Mouse (Mus musculus): ENCODE data around the gene Gtsf2. TPM values are rescaled to one million over a fixed set of nuclear protein-coding genes. Genes with fewer than 3 reads are reported as not detected.
"Not testable (repeated sequence)": the region's sequence is repeated elsewhere in the genome, so short reads cannot be mapped to it uniquely, and the experiment has no call there.

Gtsf2 gene
- polyA plus RNA-seq, 1 experiment from 2014 or later = not detected

DNA sequence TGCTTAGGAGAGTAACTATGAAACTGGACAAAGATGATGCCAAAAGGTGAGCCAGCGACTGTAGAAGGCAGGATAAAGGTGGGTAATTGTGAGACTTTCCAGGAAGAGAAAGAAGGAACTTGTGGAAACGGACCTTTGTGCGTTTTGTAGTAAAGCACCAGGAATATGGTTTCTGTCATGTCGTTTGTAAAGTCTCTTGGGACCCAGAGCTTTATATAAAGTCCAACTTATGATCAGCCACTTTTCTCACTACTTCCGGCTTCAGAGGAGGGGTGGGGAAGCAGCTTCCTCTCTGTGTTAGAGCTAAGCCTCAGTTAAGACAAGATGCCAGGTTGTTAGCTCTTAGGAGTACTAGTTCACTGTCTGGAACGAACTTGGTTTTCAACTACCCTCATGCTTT, 6.2 kb upstream of the Gtsf2 start:
- Histone ChIP-seq H3K27ac (replicated peaks in 1 of 2; ENCODE audit: control insufficient read depth in 1 of 2, insufficient read depth in 1 of 2, low read depth in 2 of 2, low read length in 2 of 2) (no peak overlapping the region), H3K27me3 (ENCODE audit: control insufficient read depth, insufficient read depth, low read length) (no peaks in the 10 kb centered on the region), H3K36me3 (ENCODE audit: control insufficient read depth, insufficient read depth, low read length) (no peaks in the 10 kb centered on the region), H3K9me3 (ENCODE audit: control insufficient read depth, low read length) (no peaks in the 10 kb centered on the region), H3K4me3 (ENCODE audit: control insufficient read depth in 1 of 2, insufficient read depth in 1 of 2, low read depth in 1 of 2, low read length in 2 of 2) (no peak overlapping the region), H3K9ac (ENCODE audit: low read length) (no peak overlapping the region), H3K4me1 (ENCODE audit: control insufficient read depth in 2 of 2, insufficient read depth in 2 of 2, low read length in 2 of 2) (no peaks in the 10 kb centered on the region), H3K4me2 (ENCODE audit: low read length) (no peak overlapping the region)
- ATAC-seq (ENCODE audit: insufficient number of reproducible peaks, insufficient read depth, low FRiP score, low read depth) = no peak
- 80% methylated on average over 6 of the region's 6 CpGs for WGBS

DNA sequence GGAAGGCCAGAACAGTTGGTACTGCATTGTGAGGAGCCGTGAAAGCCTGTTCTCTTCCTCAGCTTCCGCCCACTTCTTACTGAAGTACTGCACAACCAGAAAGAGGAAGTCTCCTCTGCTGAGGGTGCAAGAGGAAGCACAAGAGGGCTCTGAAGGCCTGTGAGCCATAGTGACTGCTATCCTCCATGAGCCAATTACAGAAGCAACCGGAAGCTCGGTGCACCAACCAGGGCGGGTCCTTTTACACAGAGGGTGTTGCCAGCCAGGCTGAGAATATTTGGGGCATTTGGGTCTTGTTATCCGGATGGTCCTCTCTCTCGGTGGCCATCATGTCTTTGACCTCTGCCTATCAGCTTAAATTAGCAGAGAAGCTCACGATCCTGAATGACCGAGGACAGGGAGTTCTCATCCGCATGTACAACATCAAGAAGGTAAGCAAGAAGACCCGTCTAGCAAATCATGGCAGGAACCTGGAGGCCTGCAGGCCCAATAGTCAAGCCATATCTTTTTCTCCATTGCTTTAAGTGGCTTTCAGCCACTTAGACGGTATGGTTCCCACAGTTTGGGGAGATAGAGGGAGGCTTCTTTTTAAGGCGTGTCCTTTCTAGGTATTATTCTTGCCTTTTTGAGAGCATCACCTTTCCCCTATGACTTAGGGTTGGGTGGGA, 5.4 kb upstream of the Gtsf2 start, which contains the start of gene Nckap1l:
Gene Nckap1l, plus strand, starts transcription at position 244 of the 668 bp plus-strand sequence.
- H3K27ac ChIP-seq (replicated peaks in 1 of 2; ENCODE audit: control insufficient read depth in 1 of 2, insufficient read depth in 1 of 2, low read depth in 2 of 2, low read length in 2 of 2) = no peak within 1 kb of the TSS
- no peak within 1 kb of the TSS for H3K4me2 ChIP-seq (ENCODE audit: low read length)
- no peaks in the 10 kb centered on the region for H3K4me1 ChIP-seq (ENCODE audit: control insufficient read depth in 2 of 2, insufficient read depth in 2 of 2, low read length in 2 of 2)
- H3K4me3 ChIP-seq (ENCODE audit: control insufficient read depth in 1 of 2, insufficient read depth in 1 of 2, low read depth in 1 of 2, low read length in 2 of 2) = no peak within 1 kb of the TSS
- no peaks in the 10 kb centered on the region for H3K36me3 ChIP-seq (ENCODE audit: control insufficient read depth, insufficient read depth, low read length)
- no peaks in the 10 kb centered on the region for H3K9me3 ChIP-seq (ENCODE audit: control insufficient read depth, low read length)
- H3K9ac ChIP-seq (ENCODE audit: low read length) = no peak within 1 kb of the TSS
- H3K27me3 ChIP-seq (ENCODE audit: control insufficient read depth, insufficient read depth, low read length) = no peaks in the 10 kb centered on the region
- 73% methylated on average over 13 of the region's 13 CpGs for WGBS
- ATAC-seq (ENCODE audit: insufficient number of reproducible peaks, insufficient read depth, low FRiP score, low read depth) = no peak

DNA sequence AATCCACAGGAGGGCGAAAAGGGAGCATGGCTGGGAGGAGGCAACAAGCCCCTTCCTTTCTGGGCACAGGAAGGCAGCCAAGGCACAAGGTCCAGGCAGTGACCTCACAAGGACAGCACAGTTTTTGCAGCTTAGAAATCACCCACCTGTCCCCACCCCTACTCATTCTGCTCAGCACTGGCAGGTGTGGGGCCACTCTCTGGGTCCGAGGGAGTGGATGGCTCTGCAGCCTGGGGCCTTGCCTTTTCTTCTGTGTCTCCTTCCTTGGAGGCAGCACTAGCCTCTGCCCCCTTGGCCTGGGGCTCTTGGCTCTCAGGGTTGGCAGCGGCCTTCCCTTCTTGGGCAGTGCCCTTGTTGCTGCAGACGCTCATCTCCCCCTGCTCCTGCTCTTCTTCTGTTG, 2.3 kb downstream of the Gtsf2 start:
- H3K9ac ChIP-seq (ENCODE audit: low read length); H3K4me1 ChIP-seq (ENCODE audit: control insufficient read depth in 2 of 2, insufficient read depth in 2 of 2, low read length in 2 of 2); H3K27me3 ChIP-seq (ENCODE audit: control insufficient read depth, insufficient read depth, low read length); H3K4me3 ChIP-seq (ENCODE audit: control insufficient read depth in 1 of 2, insufficient read depth in 1 of 2, low read depth in 1 of 2, low read length in 2 of 2); H3K27ac ChIP-seq (replicated peaks in 1 of 2; ENCODE audit: control insufficient read depth in 1 of 2, insufficient read depth in 1 of 2, low read depth in 2 of 2, low read length in 2 of 2); ATAC-seq (ENCODE audit: insufficient number of reproducible peaks, insufficient read depth, low FRiP score, low read depth); H3K4me2 ChIP-seq (ENCODE audit: low read length); H3K36me3 ChIP-seq (ENCODE audit: control insufficient read depth, insufficient read depth, low read length); H3K9me3 ChIP-seq (ENCODE audit: control insufficient read depth, low read length): not testable (repeated sequence)
- 84% methylated on average over 4 of the region's 4 CpGs for WGBS

DNA sequence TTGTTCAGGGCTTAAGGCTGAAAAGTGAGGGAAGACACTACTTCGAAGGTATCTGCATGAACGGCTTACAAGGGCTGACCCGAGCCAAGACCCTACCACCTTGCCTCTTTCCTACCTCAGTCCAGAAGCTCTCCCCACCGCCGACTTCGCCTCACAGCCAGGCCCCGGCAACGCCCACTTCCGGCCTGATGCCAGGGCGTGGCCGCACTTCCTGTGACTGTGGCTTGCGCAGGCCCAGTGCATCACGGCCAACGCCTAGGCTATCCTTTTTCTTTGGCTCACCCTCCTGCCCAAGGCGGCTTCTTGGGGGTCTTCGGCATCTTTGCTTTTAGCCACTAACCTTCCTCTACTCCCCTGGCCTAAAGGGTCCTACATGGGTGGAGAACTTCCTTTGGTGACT, 18.0 kb downstream of the Gtsf2 start, which contains the start of gene Gtsf1:
Gene Gtsf1, minus strand, starts transcription at position 230 of the 400 bp plus-strand sequence.
- Histone ChIP-seq H3K4me2 (ENCODE audit: low read length) (no peak within 1 kb of the TSS), H3K36me3 (ENCODE audit: control insufficient read depth, insufficient read depth, low read length) (no peaks in the 10 kb centered on the region), H3K4me1 (ENCODE audit: control insufficient read depth in 2 of 2, insufficient read depth in 2 of 2, low read length in 2 of 2) (no peaks in the 10 kb centered on the region; a peak in 1 of 4 replicates), H3K9ac (ENCODE audit: low read length) (no peak within 1 kb of the TSS), H3K27me3 (ENCODE audit: control insufficient read depth, insufficient read depth, low read length) (no peaks in the 10 kb centered on the region), H3K4me3 (ENCODE audit: control insufficient read depth in 1 of 2, insufficient read depth in 1 of 2, low read depth in 1 of 2, low read length in 2 of 2) (no peak within 1 kb of the TSS), H3K27ac (replicated peaks in 1 of 2; ENCODE audit: control insufficient read depth in 1 of 2, insufficient read depth in 1 of 2, low read depth in 2 of 2, low read length in 2 of 2) (no peak within 1 kb of the TSS), H3K9me3 (ENCODE audit: control insufficient read depth, low read length) (no peaks in the 10 kb centered on the region)
- 84% methylated on average over 16 of the region's 16 CpGs for WGBS
- no peak for ATAC-seq (ENCODE audit: insufficient number of reproducible peaks, insufficient read depth, low FRiP score, low read depth)

DNA sequence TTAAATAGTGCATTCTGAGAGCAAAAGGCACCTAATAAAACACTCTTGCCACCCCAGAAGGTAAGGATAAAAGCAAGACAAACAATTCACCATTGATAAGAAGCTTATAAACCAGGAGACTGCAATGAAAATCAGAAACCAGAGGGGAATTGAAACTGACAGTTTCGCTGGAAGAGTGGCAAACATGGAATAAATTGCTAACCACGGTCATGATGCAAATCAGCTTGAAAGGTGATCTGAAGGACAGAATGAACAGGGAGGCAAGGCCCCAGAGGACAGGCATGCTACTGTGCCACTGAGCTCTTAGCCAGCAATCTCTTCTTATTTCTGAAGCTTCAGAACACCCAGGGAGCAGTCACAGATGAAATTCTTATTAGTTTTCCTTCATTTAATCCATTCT, 21.3 kb downstream of the Gtsf2 start:
- Histone ChIP-seq H3K4me2 (ENCODE audit: low read length) (no peak overlapping the region), H3K36me3 (ENCODE audit: control insufficient read depth, insufficient read depth, low read length) (no peaks in the 10 kb centered on the region), H3K4me3 (ENCODE audit: control insufficient read depth in 1 of 2, insufficient read depth in 1 of 2, low read depth in 1 of 2, low read length in 2 of 2) (no peak overlapping the region), H3K27ac (replicated peaks in 1 of 2; ENCODE audit: control insufficient read depth in 1 of 2, insufficient read depth in 1 of 2, low read depth in 2 of 2, low read length in 2 of 2) (peak overlapping the region in 1 of 2 experiments; percentile 31; a peak in 1 of 4 replicates), H3K9me3 (ENCODE audit: control insufficient read depth, low read length) (no peaks in the 10 kb centered on the region), H3K4me1 (ENCODE audit: control insufficient read depth in 2 of 2, insufficient read depth in 2 of 2, low read length in 2 of 2) (no peaks in the 10 kb centered on the region; a peak in 1 of 4 replicates), H3K27me3 (ENCODE audit: control insufficient read depth, insufficient read depth, low read length) (no peaks in the 10 kb centered on the region), H3K9ac (ENCODE audit: low read length) (no peak overlapping the region)
- no peak for ATAC-seq (ENCODE audit: insufficient number of reproducible peaks, insufficient read depth, low FRiP score, low read depth)
- 45% methylated on average over 2 of the region's 2 CpGs for WGBS

DNA sequence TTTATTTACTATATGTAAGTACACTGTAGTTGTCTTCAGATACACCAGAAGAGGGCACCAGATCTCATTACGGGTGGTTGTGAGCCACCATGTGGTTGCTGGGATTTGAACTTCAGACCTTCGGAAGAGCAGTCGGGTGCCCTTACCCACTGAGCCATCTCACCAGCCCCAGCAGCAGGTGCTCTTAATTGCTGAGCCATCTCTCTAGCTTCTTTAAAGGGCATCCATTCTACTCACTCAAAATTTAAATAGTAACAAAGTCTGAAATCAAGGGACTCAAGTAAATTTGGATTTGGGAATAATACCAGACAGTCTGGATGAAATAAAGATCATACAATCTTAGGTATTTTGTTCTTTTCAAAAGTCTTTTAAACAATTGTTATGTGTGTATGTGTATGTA, 42.7 kb downstream of the Gtsf2 start:
- not testable (repeated sequence) for ATAC-seq (ENCODE audit: insufficient number of reproducible peaks, insufficient read depth, low FRiP score, low read depth); H3K4me3 ChIP-seq (ENCODE audit: control insufficient read depth in 1 of 2, insufficient read depth in 1 of 2, low read depth in 1 of 2, low read length in 2 of 2); H3K36me3 ChIP-seq (ENCODE audit: control insufficient read depth, insufficient read depth, low read length); H3K4me2 ChIP-seq (ENCODE audit: low read length); H3K27me3 ChIP-seq (ENCODE audit: control insufficient read depth, insufficient read depth, low read length); H3K4me1 ChIP-seq (ENCODE audit: control insufficient read depth in 2 of 2, insufficient read depth in 2 of 2, low read length in 2 of 2); H3K27ac ChIP-seq (replicated peaks in 1 of 2; ENCODE audit: control insufficient read depth in 1 of 2, insufficient read depth in 1 of 2, low read depth in 2 of 2, low read length in 2 of 2); H3K9me3 ChIP-seq (ENCODE audit: control insufficient read depth, low read length); H3K9ac ChIP-seq (ENCODE audit: low read length)
- 87% methylated on average over 2 of the region's 3 CpGs for WGBS

DNA sequence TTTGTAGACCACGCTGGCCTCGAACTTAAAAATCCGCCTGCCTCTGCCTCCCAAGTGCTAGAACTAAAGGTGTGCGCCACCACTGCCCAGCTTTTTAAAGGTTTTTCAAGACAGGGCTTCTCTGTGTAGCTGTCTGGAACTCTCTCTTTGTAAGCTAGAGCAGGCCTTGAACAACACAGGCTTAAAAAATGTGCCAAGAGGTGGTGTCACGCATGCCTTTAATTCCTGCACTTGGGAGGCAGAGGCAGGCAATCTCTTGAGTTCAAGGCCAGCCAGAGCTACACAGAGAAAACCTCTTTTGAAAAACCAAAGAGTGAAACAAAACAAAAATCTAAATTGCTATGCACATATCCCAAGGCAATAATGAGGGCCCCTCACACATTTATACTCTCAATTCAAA, 46.9 kb downstream of the Gtsf2 start:
- no peaks in the 10 kb centered on the region for H3K9me3 ChIP-seq (ENCODE audit: control insufficient read depth, low read length)
- no peak for ATAC-seq (ENCODE audit: insufficient number of reproducible peaks, insufficient read depth, low FRiP score, low read depth)
- H3K27me3 ChIP-seq (ENCODE audit: control insufficient read depth, insufficient read depth, low read length) = no peaks in the 10 kb centered on the region
- no peaks in the 10 kb centered on the region for H3K36me3 ChIP-seq (ENCODE audit: control insufficient read depth, insufficient read depth, low read length)
- H3K27ac ChIP-seq (replicated peaks in 1 of 2; ENCODE audit: control insufficient read depth in 1 of 2, insufficient read depth in 1 of 2, low read depth in 2 of 2, low read length in 2 of 2) = no peak overlapping the region
- H3K9ac ChIP-seq (ENCODE audit: low read length) = no peak overlapping the region
- WGBS = 89% methylated on average over 5 of the region's 5 CpGs
- no peak overlapping the region for H3K4me2 ChIP-seq (ENCODE audit: low read length)
- H3K4me1 ChIP-seq (ENCODE audit: control insufficient read depth in 2 of 2, insufficient read depth in 2 of 2, low read length in 2 of 2) = no peaks in the 10 kb centered on the region
- H3K4me3 ChIP-seq (ENCODE audit: control insufficient read depth in 1 of 2, insufficient read depth in 1 of 2, low read depth in 1 of 2, low read length in 2 of 2) = no peak overlapping the region

DNA sequence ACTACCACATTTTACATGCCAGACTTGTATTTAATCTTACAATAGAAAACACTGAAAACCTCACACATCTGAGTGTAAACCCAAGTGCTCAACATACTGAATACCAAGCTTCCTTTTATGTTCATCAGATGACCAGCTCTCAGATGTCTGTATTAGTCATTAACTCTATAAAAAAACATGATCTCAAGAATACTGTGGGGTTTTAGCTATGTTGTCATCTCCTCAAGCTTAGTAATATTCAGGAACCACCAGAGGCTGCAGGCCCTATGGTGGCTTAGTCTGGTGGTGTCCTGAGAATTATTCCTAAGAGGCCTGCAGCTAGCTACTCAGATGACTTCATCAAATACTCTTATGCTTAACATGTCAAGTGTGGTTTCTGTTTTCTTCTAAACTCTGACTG, 54.7 kb downstream of the Gtsf2 start:
- Histone ChIP-seq H3K9ac (ENCODE audit: low read length) (no peak overlapping the region), H3K4me3 (ENCODE audit: control insufficient read depth in 1 of 2, insufficient read depth in 1 of 2, low read depth in 1 of 2, low read length in 2 of 2) (no peak overlapping the region), H3K4me2 (ENCODE audit: low read length) (no peak overlapping the region), H3K36me3 (ENCODE audit: control insufficient read depth, insufficient read depth, low read length) (no peaks in the 10 kb centered on the region), H3K27me3 (ENCODE audit: control insufficient read depth, insufficient read depth, low read length) (no peaks in the 10 kb centered on the region), H3K9me3 (ENCODE audit: control insufficient read depth, low read length) (no peaks in the 10 kb centered on the region), H3K27ac (replicated peaks in 1 of 2; ENCODE audit: control insufficient read depth in 1 of 2, insufficient read depth in 1 of 2, low read depth in 2 of 2, low read length in 2 of 2) (no peak overlapping the region), H3K4me1 (ENCODE audit: control insufficient read depth in 2 of 2, insufficient read depth in 2 of 2, low read length in 2 of 2) (no peaks in the 10 kb centered on the region)
- no peak for ATAC-seq (ENCODE audit: insufficient number of reproducible peaks, insufficient read depth, low FRiP score, low read depth)

Measured in heart, embryonic 14.5 days (tissue).